Mouse (Mus musculus) liver, postnatal 0 days (tissue): ENCODE data around the gene Tsnaxip1. TPM values are rescaled to one million over a fixed set of nuclear protein-coding genes. Genes with fewer than 3 reads are reported as not detected.
A peak's percentile ranks its signal among the peaks of the same experiment; 100 is the strongest.

Experiments used
- ATAC-seq: fragments of 200-750 bp; cut with Nextera tagmentation; 2 replicates; pipeline ENCODE4 v1.8.0; 2017; ENCODE audit warnings: mild to moderate bottlenecking, moderate library complexity
- DNase-seq: peaks from one replicate; pipeline ENCODE4 v3.0.0-alpha.2; 2016
- H3K27ac ChIP-seq: fragments of 300-500 bp; sonication (generic); 2 replicates; pipeline ENCODE4 v1.5.1; 2014; ENCODE audit warnings: antibody characterized with exemption, moderate library complexity, mild to moderate bottlenecking, low read depth
- H3K27me3 ChIP-seq: fragments of 300-500 bp; sonication (generic); 2 replicates; pipeline ENCODE4 v1.6.1; 2014; ENCODE audit warnings: low read length, control low read depth, mixed read lengths; ENCODE audit not compliant: insufficient read depth
- H3K36me3 ChIP-seq: fragments of 300-500 bp; sonication (generic); replicated peaks from 2 replicates; pipeline ENCODE4 v1.6.1; 2014; ENCODE audit warnings: mild to moderate bottlenecking, control low read depth, low read length, moderate library complexity, mixed read lengths; ENCODE audit not compliant: insufficient read depth
- H3K4me1 ChIP-seq: fragments of 300-500 bp; sonication (generic); 2 replicates; pipeline ENCODE4 v1.6.1; 2014; ENCODE audit warnings: antibody characterized with exemption, mild to moderate bottlenecking, control low read depth; ENCODE audit not compliant: insufficient read depth
- H3K4me2 ChIP-seq: fragments of 300-500 bp; sonication (generic); 2 replicates; pipeline ENCODE4 v1.6.1; 2014; ENCODE audit warnings: low read depth, mild to moderate bottlenecking, low read length, moderate library complexity, mixed read lengths
- H3K4me3 ChIP-seq: fragments of 300-500 bp; sonication (generic); 2 replicates; pipeline ENCODE4 v1.5.1; 2014; ENCODE audit warnings: low read depth, low read length
- H3K9ac ChIP-seq: fragments of 300-500 bp; sonication (generic); replicated peaks from 2 replicates; pipeline ENCODE4 v1.6.1; 2014; ENCODE audit warnings: mild to moderate bottlenecking, moderate library complexity
- H3K9me3 ChIP-seq: fragments of 300-500 bp; sonication (generic); 2 replicates; pipeline ENCODE4 v1.6.1; 2016; ENCODE audit warnings: mild to moderate bottlenecking, control low read depth, low read length, mixed read lengths
- CTCF ChIP-seq: sonication (generic); IDR thresholded peaks from 2 replicates; pipeline ENCODE4 v1.5.1; 2016; ENCODE audit warnings: antibody characterized with exemption, low read depth
- EP300 ChIP-seq: IDR thresholded peaks from 2 replicates; pipeline ENCODE4 v1.6.1; 2016; ENCODE audit warnings: antibody characterized with exemption, low read depth, mild to moderate bottlenecking
- WGBS: fragments of 180-500 bp; shearing (Covaris S2); extraction: QIAGEN DNeasy Blood & Tissue Kit; methylation state at CpG from one replicate; pipeline ENCODE4 v1.1.7; 2014; ENCODE audit not compliant: insufficient replicate concordance; 5-methylcytosine and 5-hydroxymethylcytosine counted together
- polyA plus RNA-seq: library from polyadenylated mRNA; unstranded; fragments of >200 nt; fragmentation: Nextera tagmentation; extraction: Ambion mirVana; gene quantifications from 2 replicates; pipeline ENCODE4 v1.2.1, GENCODE M21; 2015

The Tsnaxip1 gene
- polyA plus RNA-seq, 1 experiment from 2014 or later: not detected

DNA sequence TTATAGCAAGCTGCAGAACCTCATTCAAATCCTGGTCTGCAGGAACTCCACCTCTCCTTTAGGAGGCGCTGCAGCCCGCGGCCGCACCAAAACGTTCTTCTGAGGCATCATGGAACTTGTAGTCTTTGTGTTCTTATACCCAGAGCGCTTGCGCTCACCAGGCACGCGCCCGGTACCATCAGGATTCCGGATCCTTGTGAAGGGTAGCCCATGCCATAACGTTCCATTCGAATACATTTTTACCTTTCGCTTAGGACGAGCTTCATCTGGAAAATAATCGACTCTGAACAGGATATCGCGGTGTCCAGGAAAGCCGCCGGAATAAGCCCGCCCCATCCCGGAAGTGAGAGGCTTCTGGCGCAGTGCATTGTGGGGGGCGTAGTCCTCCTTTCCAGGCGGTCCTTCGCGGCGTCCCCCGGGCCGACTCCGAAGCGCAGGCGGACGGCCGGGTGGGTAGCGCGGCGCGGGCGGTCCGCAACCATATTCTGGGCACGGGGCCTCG lies 27.2 kb downstream of the Tsnaxip1 start, which contains the start of gene Thap11:
Gene Thap11 (plus strand): TSS at position 418 of the 502 bp plus-strand sequence.
- ATAC-seq (peak; percentile 90), DNase-seq (peak; percentile 96)
- peak within 1 kb of the TSS; percentile 100 for H3K4me2 ChIP-seq
- H3K27me3 ChIP-seq: no peaks in the 10 kb centered on the region
- H3K4me3 ChIP-seq: peak within 1 kb of the TSS; percentile 76
- no peaks in the 10 kb centered on the region for H3K9me3 ChIP-seq
- H3K4me1 ChIP-seq: peaks cover 46% of the 10 kb centered on the region
- TF ChIP-seq EP300 (peak; percentile 52; the same call in 1 of the 2 replicates), CTCF (peak; percentile 93)
- peak within 1 kb of the TSS; percentile 82 for H3K9ac ChIP-seq
- WGBS: under 1% methylated on average over 43 of the region's 43 CpGs
- no peaks in the 10 kb centered on the region for H3K36me3 ChIP-seq
- peak within 1 kb of the TSS; percentile 90 for H3K27ac ChIP-seq

- TF ChIP-seq CTCF: peak; percentile 10; the same call in 1 of the 2 replicates
- TF ChIP-seq EP300: no peak
- DNase-seq (peak; percentile 59), ATAC-seq (peak; percentile 38)
- H3K9me3 ChIP-seq: no peaks in the 10 kb centered on the region
- under 1% methylated on average over 71 of the region's 71 CpGs for WGBS
- peak overlapping the region; percentile 100 for H3K4me2 ChIP-seq
- peak overlapping the region; percentile 76 for H3K4me3 ChIP-seq
- peak overlapping the region; percentile 82 for H3K9ac ChIP-seq
- H3K36me3 ChIP-seq: no peaks in the 10 kb centered on the region
- H3K27me3 ChIP-seq: no peaks in the 10 kb centered on the region
- H3K27ac ChIP-seq: peak overlapping the region; percentile 90
- peaks cover 46% of the 10 kb centered on the region for H3K4me1 ChIP-seq
These were observed 28.0 kb downstream of the Tsnaxip1 start for GRCm38 (mm10) chr8:105855248-105856167.

- Histone ChIP-seq H3K27ac (peak overlapping the region; percentile 90), H3K4me2 (peak overlapping the region; percentile 100), H3K9ac (peak overlapping the region; percentile 82), H3K36me3 (no peaks in the 10 kb centered on the region), H3K27me3 (no peaks in the 10 kb centered on the region), H3K9me3 (no peaks in the 10 kb centered on the region), H3K4me3 (peak overlapping the region; percentile 76), H3K4me1 (peaks cover 46% of the 10 kb centered on the region)
- DNase-seq (no peak), ATAC-seq (no peak)
- TF ChIP-seq EP300: no peak
- no peak for TF ChIP-seq CTCF
- 17% methylated on average over 15 of the region's 15 CpGs for WGBS
These were observed 28.8 kb downstream of the Tsnaxip1 start for GRCm38 (mm10) chr8:105856168-105856835.

DNA sequence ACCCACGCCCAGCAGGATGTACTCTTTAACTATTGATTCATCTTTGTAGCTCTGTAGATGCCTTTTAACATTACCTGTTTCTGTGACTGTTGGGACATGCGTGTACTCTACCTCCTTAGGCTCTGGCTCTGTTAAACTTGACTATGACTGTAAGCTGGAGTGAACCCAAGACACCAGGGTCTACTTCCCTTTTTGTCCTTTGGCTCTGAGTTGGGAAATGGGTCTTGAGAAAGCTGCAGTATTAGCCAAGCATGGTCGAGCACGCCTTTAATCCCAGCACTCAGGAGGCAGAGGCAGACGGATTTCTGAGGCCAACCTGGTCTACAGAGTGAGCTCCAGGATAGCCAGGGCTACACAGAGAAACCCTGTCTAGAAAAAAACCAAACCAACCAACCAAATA lies 31.0 kb downstream of the Tsnaxip1 start:
- ATAC-seq: no peak
- peak overlapping the region; percentile 95 for H3K27ac ChIP-seq
- H3K9me3 ChIP-seq: no peaks in the 10 kb centered on the region
- H3K36me3 ChIP-seq: no peaks in the 10 kb centered on the region
- peak overlapping the region; percentile 100; the same call in 1 of the 2 replicates for H3K4me2 ChIP-seq
- no peak overlapping the region for H3K4me3 ChIP-seq
- 55% methylated on average over 5 of the region's 5 CpGs for WGBS
- peak; percentile 44 for DNase-seq
- no peak for TF ChIP-seq CTCF
- TF ChIP-seq EP300: no peak
- H3K27me3 ChIP-seq: no peaks in the 10 kb centered on the region
- peaks cover 56% of the 10 kb centered on the region for H3K4me1 ChIP-seq
- H3K9ac ChIP-seq: no peak overlapping the region

DNA sequence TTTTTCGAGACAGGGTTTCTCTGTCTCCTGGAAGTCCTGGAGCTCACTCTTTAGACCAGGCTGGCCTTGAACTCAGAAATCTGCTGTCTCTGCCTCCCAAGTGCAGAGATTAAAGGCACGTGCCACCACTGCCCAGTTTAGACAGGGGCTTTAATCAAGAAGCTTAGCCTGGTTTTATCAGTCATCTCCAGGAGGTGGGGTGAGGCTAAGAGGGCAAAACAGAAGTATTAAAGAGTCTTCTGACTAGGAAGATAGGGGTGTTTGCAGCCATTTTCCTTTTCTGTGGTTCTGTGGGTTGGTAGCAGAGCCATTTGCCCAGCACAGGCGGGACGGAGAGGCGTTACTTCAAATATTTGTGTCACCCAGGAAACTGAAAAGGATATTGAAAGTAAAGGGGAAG lies 31.8 kb downstream of the Tsnaxip1 start:
- ATAC-seq (no peak), DNase-seq (no peak)
- H3K36me3 ChIP-seq: no peaks in the 10 kb centered on the region; the same call in 1 of the 2 replicates
- peak overlapping the region; percentile 96 for H3K9ac ChIP-seq
- peak overlapping the region; percentile 100 for H3K4me2 ChIP-seq
- peak overlapping the region; percentile 95 for H3K27ac ChIP-seq
- H3K4me3 ChIP-seq: peak overlapping the region; percentile 89
- peaks cover 56% of the 10 kb centered on the region for H3K4me1 ChIP-seq
- H3K27me3 ChIP-seq: no peaks in the 10 kb centered on the region
- H3K9me3 ChIP-seq: no peaks in the 10 kb centered on the region
- 37% methylated on average over 5 of the region's 5 CpGs for WGBS
- TF ChIP-seq CTCF: no peak
- TF ChIP-seq EP300: peak; percentile 85
